Mouse (Mus musculus) stomach, postnatal 0 days (tissue): ENCODE measurements around the gene Pank1. TPM values are rescaled to one million over a fixed set of nuclear protein-coding genes. Genes with fewer than 3 reads are reported as not detected.

Experiments used
- ATAC-seq: fragments of 200-750 bp; cut with Nextera tagmentation; 2 replicates; pipeline ENCODE4 v1.8.0; 2017; ENCODE audit not compliant: low FRiP score, low TSS enrichment
- DNase-seq: peaks from one replicate; pipeline ENCODE4 v3.0.0-alpha.2; 2016; ENCODE audit warnings: low spot score
- H3K27ac ChIP-seq: fragments of 300-500 bp; sonication (generic); replicated peaks from 2 replicates; pipeline ENCODE4 v1.5.1; 2014; ENCODE audit warnings: mild to moderate bottlenecking, control low read depth
- H3K27me3 ChIP-seq: fragments of 300-500 bp; sonication (generic); 2 replicates; pipeline ENCODE4 v1.6.1; 2014; ENCODE audit warnings: low read length; ENCODE audit not compliant: control insufficient read depth, insufficient read depth
- H3K36me3 ChIP-seq: fragments of 300-500 bp; sonication (generic); 2 replicates; pipeline ENCODE4 v1.6.1; 2014; ENCODE audit warnings: low read length, mixed read lengths; ENCODE audit not compliant: control insufficient read depth, insufficient read depth
- H3K4me1 ChIP-seq: fragments of 300-500 bp; sonication (generic); replicated peaks from 2 replicates; pipeline ENCODE4 v1.6.1; 2014; ENCODE audit warnings: antibody characterized with exemption; ENCODE audit not compliant: control insufficient read depth, insufficient read depth
- H3K4me2 ChIP-seq: fragments of 300-500 bp; sonication (generic); replicated peaks from 2 replicates; pipeline ENCODE4 v1.6.1; 2014; ENCODE audit warnings: low read depth, mild to moderate bottlenecking, control low read depth, moderate library complexity
- H3K4me3 ChIP-seq: fragments of 300-500 bp; sonication (generic); 2 replicates; pipeline ENCODE4 v1.5.1; 2014; ENCODE audit warnings: low read depth, low read length, control low read depth
- H3K9ac ChIP-seq: fragments of 300-500 bp; sonication (generic); 2 replicates; pipeline ENCODE4 v1.6.1; 2014; ENCODE audit warnings: mild to moderate bottlenecking, low read length, control low read depth, mixed read lengths
- H3K9me3 ChIP-seq: fragments of 300-500 bp; sonication (generic); 2 replicates; pipeline ENCODE4 v1.6.1; 2016; ENCODE audit warnings: low read length; ENCODE audit not compliant: control insufficient read depth
- CTCF ChIP-seq: IDR thresholded peaks from 2 replicates; pipeline ENCODE4 v1.5.1; 2016; ENCODE audit warnings: antibody characterized with exemption, low read depth, mild to moderate bottlenecking, moderate library complexity
- EP300 ChIP-seq: optimal IDR thresholded peaks from 2 replicates; pipeline ENCODE3; 2016; ENCODE audit warnings: antibody characterized with exemption
- WGBS: fragments of 180-500 bp; shearing (Covaris S2); extraction: QIAGEN DNeasy Blood & Tissue Kit; methylation state at CpG from one replicate; pipeline ENCODE4 v1.1.7; 2014; 5-methylcytosine and 5-hydroxymethylcytosine counted together
- polyA plus RNA-seq: library from polyadenylated mRNA; unstranded; fragments of >200 nt; fragmentation: Nextera tagmentation; extraction: Ambion mirVana; gene quantifications from 2 replicates; pipeline ENCODE4 v1.2.1, GENCODE M21; 2015

Pank1 gene
- polyA plus RNA-seq, 1 experiment from 2014 or later, result 3.9 TPM

DNA sequence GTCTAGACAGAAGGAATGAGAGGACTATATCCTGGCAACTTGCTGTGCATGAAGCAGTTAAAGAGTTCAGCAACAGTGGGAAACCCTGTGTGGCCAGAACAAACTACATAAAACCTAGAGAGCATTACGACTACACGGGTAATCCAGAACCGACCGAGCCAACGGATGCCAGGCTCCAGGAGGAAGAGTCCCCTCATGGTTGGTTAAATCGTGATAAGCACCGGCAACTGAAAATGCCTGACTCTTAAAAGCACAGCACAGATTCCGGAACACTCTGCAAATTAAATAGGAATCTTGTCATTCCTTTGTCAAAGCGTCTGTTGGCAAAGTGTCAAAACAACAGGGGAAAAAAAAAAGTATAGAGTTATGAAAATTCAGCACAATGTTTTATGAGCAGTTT, 35.2 kb downstream of the Pank1 start:
- no peak for TF ChIP-seq CTCF
- TF ChIP-seq EP300, result no peak
- H3K27me3 ChIP-seq, result no peaks in the 10 kb centered on the region
- no peaks in the 10 kb centered on the region for H3K36me3 ChIP-seq
- H3K27ac ChIP-seq, result no peak overlapping the region
- H3K4me3 ChIP-seq, result no peak overlapping the region
- H3K9me3 ChIP-seq, result no peaks in the 10 kb centered on the region
- H3K9ac ChIP-seq, result no peak overlapping the region
- no peak for ATAC-seq
- H3K4me2 ChIP-seq, result no peak overlapping the region
- no peaks in the 10 kb centered on the region for H3K4me1 ChIP-seq
- 64% methylated on average over 9 of the region's 9 CpGs for WGBS
- no peak for DNase-seq

DNA sequence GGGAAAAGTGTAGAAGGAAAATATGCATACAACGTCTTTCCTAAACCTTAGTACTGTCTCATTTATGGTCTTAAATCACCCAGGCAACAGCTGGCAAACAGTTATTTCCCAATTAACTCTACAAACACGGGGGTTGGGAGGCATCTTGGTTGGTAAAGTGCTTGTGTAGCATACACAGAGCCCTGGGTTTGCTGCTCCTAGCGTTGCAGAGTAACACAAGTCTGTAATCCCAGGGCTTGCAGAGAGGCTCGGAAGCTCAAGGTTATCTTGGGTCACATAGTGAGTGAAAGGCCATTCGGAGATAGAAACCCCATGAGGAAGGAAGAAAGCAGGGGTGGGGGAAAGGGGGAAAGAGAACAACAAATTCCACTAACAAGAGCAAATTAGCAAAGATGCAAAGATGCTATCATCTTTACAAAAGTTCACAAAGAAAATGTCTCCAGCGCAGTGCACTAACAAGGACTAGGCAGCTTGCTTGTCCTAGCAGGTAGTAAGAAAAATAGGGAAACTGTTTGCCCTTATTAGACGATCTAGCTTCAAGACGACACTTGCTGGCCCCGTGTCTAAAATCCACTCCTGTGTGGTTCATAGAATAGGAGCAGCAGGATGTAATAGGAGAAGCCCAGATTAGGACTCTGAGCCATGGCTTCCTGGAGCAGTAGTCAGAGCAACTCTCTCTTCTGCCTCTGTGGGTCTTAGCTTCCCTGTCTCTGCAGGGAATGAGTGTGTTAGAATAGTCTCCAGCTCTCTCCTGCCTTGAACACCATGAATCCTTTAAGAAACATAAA, 37.3 kb downstream of the Pank1 start:
- ATAC-seq (no peak), DNase-seq (no peak)
- Histone ChIP-seq H3K4me2 (no peak overlapping the region), H3K9ac (no peak overlapping the region), H3K36me3 (no peaks in the 10 kb centered on the region), H3K9me3 (no peaks in the 10 kb centered on the region), H3K4me3 (no peak overlapping the region), H3K4me1 (no peaks in the 10 kb centered on the region), H3K27me3 (no peaks in the 10 kb centered on the region), H3K27ac (no peak overlapping the region)
- TF ChIP-seq EP300, result no peak
- no peak for TF ChIP-seq CTCF
- 28% methylated on average over 9 of the region's 9 CpGs for WGBS

DNA sequence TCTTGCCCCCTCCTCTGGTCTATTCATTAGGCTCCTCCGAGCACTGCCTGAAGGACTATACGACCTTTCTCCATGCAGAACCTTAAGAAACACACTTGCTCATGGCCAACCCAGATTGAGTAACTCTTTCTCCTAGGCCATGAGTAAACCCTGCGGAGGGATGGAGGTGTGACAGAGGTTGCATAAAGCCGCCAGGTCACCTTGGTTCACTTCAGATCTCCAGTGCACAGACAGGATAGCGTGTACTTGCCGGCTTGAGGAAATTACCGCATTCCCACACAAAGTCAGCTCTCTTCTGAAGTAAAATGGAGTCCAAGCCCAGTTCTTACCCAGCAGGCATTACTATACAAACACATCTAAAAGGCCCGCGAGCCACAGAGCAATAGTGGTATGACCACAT, 40.6 kb downstream of the Pank1 start:
- Histone ChIP-seq H3K36me3 (no peaks in the 10 kb centered on the region), H3K9ac (no peak overlapping the region), H3K4me3 (no peak overlapping the region), H3K4me1 (no peaks in the 10 kb centered on the region), H3K4me2 (no peak overlapping the region), H3K27me3 (no peaks in the 10 kb centered on the region), H3K9me3 (no peaks in the 10 kb centered on the region), H3K27ac (no peak overlapping the region)
- ATAC-seq (no peak), DNase-seq (no peak)
- no peak for TF ChIP-seq CTCF
- TF ChIP-seq EP300, result no peak
- WGBS, result 93% methylated on average over 9 of the region's 9 CpGs

DNA sequence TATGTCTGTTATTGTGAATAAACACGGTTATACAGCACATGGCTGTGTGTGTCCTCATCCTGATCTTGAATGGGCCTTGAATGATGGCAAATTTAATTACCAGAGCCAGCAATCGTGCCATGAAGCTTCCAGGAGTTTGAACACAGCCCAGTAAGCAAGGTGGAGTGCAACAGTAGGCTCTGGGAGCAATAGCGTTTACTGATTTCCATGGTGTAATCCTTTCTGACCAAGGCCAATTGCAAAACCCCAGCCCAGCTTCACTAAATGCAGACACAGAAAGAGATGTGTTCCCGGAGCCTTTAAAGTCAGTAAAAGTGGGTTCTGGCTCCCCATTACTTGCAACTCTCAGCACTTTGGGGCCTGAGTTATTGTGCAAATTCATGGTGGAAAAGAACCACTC, 47.6 kb downstream of the Pank1 start:
- Histone ChIP-seq H3K4me2 (no peak overlapping the region), H3K4me1 (no peaks in the 10 kb centered on the region), H3K27ac (no peak overlapping the region), H3K27me3 (no peaks in the 10 kb centered on the region), H3K9me3 (no peaks in the 10 kb centered on the region), H3K9ac (no peak overlapping the region), H3K4me3 (no peak overlapping the region), H3K36me3 (no peaks in the 10 kb centered on the region)
- WGBS, result 88% methylated on average over 4 of the region's 4 CpGs
- DNase-seq (no peak), ATAC-seq (no peak)
- TF ChIP-seq EP300, result no peak
- TF ChIP-seq CTCF, result no peak

DNA sequence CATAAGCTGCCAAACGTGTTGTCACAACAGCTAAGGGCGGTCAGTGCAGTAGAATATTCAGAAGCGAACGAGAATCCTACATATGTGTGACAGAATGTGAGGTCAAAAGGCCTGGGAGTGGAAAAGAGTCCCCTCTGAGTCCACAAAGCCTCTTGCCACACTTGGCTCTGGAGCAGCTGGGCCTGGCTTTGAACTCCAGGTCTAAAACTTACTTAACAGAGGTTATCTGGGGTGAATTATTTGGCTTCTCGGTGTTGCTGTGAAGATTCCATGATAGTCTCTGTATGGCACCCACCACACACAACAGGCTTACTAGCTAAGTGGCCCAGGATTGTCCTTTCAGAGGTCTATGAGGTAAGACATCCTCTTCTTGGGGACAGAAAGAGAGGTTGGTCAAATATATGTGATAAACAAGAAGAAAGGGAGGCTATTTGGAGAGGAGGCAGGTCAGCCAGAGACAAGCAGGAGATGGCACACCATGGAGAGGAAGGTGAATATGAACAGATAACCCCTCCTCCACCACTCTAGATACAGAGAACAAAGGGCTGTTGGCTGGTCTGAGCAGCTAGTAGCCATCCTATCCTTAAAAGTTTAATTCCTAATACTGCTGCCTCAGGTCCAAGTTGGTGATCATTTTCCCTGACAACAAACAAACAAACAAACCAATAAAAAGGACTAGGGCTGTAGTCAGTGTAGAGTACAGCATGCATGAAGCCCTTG, 51.2 kb downstream of the Pank1 start:
- ATAC-seq, result no peak
- H3K27ac ChIP-seq, result no peak overlapping the region
- no peaks in the 10 kb centered on the region for H3K27me3 ChIP-seq
- H3K9me3 ChIP-seq, result no peaks in the 10 kb centered on the region
- WGBS, result 90% methylated on average over 5 of the region's 5 CpGs
- H3K4me1 ChIP-seq, result no peaks in the 10 kb centered on the region
- H3K4me2 ChIP-seq, result no peak overlapping the region
- no peak for DNase-seq
- no peak overlapping the region for H3K4me3 ChIP-seq
- no peak overlapping the region for H3K9ac ChIP-seq
- TF ChIP-seq CTCF (no peak), EP300 (no peak)
- H3K36me3 ChIP-seq, result no peaks in the 10 kb centered on the region

DNA sequence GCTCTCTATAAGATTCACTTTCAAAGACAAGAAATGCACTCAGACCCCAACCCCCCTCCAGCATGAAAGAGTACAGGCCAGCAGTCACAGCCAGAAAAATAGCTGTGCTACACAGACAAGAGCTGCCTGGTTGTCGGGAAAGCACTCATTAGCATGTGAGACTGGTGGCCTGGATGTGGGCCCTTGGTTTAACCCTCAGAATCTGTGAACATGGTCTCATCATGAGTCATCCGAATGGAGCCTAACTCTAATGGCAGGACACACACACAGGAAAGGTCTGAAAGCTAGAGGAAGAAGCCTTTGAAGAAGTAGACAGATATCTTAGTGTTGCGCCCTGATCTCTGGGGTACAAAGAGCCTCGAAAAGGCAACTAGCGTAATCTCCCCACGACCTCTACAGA, 51.8 kb downstream of the Pank1 start:
- DNase-seq, result no peak
- Histone ChIP-seq H3K4me2 (no peak overlapping the region), H3K4me1 (no peaks in the 10 kb centered on the region), H3K9me3 (no peaks in the 10 kb centered on the region), H3K4me3 (no peak overlapping the region), H3K9ac (no peak overlapping the region), H3K27me3 (no peaks in the 10 kb centered on the region), H3K36me3 (no peaks in the 10 kb centered on the region), H3K27ac (no peak overlapping the region)
- WGBS, result 83% methylated on average over 6 of the region's 6 CpGs
- TF ChIP-seq CTCF (no peak), EP300 (no peak)
- no peak for ATAC-seq
